Mouse (Mus musculus) thymus, adult 2 months (tissue): ENCODE results near the gene Slc22a28.

Experiments
- CTCF ChIP-seq: fragments of 200-500 bp; IDR thresholded peaks from 2 replicates; pipeline ENCODE4 v1.5.1; 2012; ENCODE audit warnings: mild to moderate bottlenecking, control low read depth, low read length, moderate library complexity, borderline replicate concordance; ENCODE audit not compliant: control insufficient read depth, poor library complexity, insufficient read depth; ENCODE audit errors: extremely low read depth
- POLR2A ChIP-seq: fragments of 200-500 bp; IDR thresholded peaks from 2 replicates; pipeline ENCODE4 v1.6.1; 2012; ENCODE audit warnings: mild to moderate bottlenecking, low read length, control low read depth, moderate library complexity; ENCODE audit not compliant: control insufficient read depth, poor library complexity, insufficient read depth; ENCODE audit errors: extremely low read depth

DNA sequence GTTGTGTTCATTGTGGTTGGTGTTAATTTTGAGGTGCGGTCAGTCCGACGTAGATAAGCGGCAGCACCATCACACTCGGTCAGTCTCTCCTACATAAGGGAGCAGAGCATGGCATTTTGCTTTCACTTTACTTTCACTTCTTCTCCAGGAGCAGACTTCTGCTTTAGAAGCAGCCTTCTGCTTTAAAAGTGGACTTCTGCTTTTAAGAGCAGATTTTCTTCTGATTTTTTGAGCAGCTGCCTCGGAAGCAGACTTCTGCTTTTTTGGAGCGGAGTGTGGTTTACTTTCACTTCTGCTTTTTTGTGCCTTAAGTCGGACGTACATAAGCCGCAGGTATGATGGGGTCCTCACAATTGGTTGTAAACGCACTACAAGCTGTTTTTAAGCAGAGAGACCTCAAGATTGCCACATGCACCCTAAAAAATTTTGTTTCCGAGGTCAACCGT lies 111.9 kb downstream of the Slc22a28 start:
- TF ChIP-seq CTCF: no peak
- no peak for TF ChIP-seq POLR2A
